Mouse (Mus musculus): ENCODE results near the gene Smtnl2. TPM values are rescaled to one million over a fixed set of nuclear protein-coding genes. Genes with fewer than 3 reads are reported as not detected.
A peak's percentile ranks its signal among the peaks of the same experiment; 100 is the strongest.

Smtnl2 gene
- polyA plus RNA-seq, 1 experiment from 2014 or later, result 191 TPM

DNA sequence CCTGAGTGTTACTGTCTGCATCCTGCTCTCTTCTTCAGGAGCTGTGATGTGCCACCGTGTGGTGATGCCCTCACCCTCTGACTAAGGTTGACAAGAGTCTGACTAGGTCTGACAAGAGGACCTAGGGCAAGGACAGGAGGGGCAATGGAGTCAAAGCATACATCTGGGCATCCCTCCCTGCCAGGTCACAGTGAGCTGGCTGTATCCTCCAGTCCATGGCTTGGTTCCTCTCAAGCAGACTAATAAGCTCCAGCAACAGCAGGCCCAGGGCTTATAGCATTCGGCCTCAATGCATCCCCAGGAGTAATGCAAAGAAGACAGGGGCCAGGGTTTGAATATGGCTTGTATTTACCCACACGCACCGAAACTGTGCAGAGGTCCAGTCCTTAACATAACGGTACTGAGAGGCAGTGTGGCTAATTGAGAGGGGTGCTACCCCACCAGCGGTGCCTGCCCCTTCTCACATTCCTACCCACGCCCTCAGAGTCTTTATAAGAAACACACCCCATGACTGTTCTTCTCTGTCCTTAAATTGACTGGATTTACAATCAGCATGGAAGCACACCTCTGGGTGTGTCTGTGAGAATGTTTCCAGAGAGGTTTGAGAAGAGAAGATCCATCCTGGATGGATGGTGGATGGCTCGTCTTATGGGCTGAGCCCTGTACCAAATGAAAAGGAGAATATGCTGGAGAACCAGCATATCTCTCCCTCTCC lies 13.5 kb downstream of the Smtnl2 start:
- H3K4me1 ChIP-seq (replicated peaks), result peaks cover 81% of the 10 kb centered on the region
- peak overlapping the region; percentile 69 for H3K27ac ChIP-seq (ENCODE audit: poor library complexity, severe bottlenecking)
- peak overlapping the region; percentile 33; the same call in 1 of the 2 replicates for H3K9ac ChIP-seq
- no peak overlapping the region for H3K4me2 ChIP-seq
- ATAC-seq (ENCODE audit: insufficient number of reproducible peaks, low FRiP score), result no peak
- no peaks in the 10 kb centered on the region for H3K9me3 ChIP-seq (replicated peaks)
- no peak overlapping the region for H3K4me3 ChIP-seq
- WGBS, result 79% methylated on average over 8 of the region's 8 CpGs
- peaks cover 83% of the 10 kb centered on the region for H3K36me3 ChIP-seq
- no peaks in the 10 kb centered on the region for H3K27me3 ChIP-seq (replicated peaks)

DNA sequence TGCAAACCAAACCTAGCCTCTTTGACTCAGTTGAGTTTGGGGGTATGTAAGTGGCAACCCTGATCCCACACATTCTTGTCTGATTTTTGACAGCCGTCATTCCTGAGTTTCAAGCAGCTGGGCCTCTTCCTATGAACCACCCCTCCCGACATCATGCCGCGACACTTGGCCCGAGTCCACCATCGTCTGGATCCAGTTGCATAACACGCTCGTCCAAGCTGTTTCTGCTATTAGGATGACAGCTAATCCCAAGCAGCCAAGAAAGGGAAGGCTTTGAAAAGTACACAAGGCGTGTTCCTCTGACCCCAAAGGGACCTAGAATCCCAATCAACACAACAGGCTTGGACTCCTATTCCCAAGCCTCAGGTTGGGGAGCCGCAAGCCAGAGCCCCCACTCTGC lies 14.4 kb downstream of the Smtnl2 start:
- Histone ChIP-seq H3K36me3 (peaks cover 79% of the 10 kb centered on the region), H3K27me3 (replicated peaks) (no peaks in the 10 kb centered on the region), H3K4me2 (no peak overlapping the region)

DNA sequence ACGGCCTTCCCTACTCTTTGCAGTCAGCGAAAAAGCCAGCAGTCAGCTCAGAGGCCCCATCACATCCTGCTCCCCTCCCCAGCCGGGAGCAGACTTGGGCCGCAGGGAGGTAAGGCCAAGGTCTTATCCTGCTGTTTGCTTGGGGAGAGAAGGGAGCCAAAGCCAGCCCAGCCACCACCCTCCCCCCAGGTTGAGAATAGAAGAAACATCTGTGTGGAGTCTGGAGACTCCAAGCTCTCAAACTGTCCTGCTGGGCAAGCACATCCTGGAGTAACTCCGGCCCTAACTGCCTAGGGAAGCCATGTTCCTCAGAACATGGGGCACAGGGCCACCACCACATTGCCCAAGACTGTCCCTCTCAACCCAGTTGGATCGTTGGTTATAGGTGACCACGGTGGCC lies 14.9 kb downstream of the Smtnl2 start:
- Histone ChIP-seq H3K9me3 (replicated peaks) (no peaks in the 10 kb centered on the region), H3K4me3 (no peak overlapping the region), H3K27ac (ENCODE audit: poor library complexity, severe bottlenecking) (peak overlapping the region; percentile 69), H3K36me3 (peaks cover 80% of the 10 kb centered on the region), H3K4me1 (replicated peaks) (peaks cover 68% of the 10 kb centered on the region), H3K27me3 (replicated peaks) (no peaks in the 10 kb centered on the region), H3K9ac (no peak overlapping the region), H3K4me2 (no peak overlapping the region)
- WGBS, result 41% methylated on average over 7 of the region's 7 CpGs
- ATAC-seq (ENCODE audit: insufficient number of reproducible peaks, low FRiP score), result peak; percentile 43

More for the DNA sequence above, 14.4 kb downstream of the Smtnl2 start:
- 0 out of 2 replicates have a peak, but pooled peaks have one; percentile 26 for ATAC-seq (ENCODE audit: insufficient number of reproducible peaks, low FRiP score)
- Histone ChIP-seq H3K9ac (no peak overlapping the region), H3K9me3 (replicated peaks) (no peaks in the 10 kb centered on the region), H3K27ac (ENCODE audit: poor library complexity, severe bottlenecking) (peak overlapping the region; percentile 69), H3K4me1 (replicated peaks) (peaks cover 72% of the 10 kb centered on the region), H3K4me3 (no peak overlapping the region)
- WGBS, result 26% methylated on average over 10 of the region's 10 CpGs

DNA sequence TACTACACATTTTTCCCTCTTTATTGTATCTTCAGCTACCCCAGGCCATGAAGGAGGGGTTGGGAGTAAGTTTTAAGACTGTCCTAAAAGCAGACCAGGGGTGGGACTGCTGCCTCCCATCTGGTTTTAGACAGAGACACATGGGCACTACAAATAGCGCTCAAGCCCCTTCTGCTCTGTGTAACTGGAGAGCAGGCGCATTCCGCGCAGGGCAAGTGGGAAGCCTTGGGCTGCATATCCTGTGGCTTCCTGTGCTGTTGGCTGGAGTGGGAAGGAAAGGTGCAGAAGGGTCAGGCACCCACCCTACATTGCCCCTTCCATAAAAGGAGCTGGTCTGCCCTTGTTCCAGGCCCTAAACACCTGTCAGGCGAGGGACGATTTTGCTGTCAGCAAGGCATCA lies 15.9 kb downstream of the Smtnl2 start:
- Histone ChIP-seq H3K4me1 (replicated peaks) (peaks cover 58% of the 10 kb centered on the region), H3K36me3 (peaks cover 80% of the 10 kb centered on the region)
- WGBS, result 39% methylated on average over 6 of the region's 6 CpGs

DNA sequence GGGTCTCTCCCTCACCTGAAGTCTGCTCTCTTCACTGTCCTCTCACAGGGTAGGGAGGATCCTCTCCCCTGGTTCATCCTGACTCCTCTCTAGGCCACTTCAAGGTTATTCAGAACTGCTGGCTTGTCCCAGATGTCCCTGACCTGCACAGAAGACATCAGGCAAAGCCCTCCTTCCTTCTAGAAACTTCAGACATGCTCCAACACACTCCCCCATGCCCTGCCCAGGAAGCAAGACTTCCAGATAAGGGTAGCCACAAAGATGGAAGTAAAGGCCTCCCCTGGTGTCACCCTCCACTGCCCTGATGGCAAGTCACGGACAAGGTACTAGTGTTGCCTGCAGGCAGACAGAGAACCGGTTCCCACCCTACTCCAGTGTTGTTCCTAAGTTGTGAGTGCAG lies 16.8 kb downstream of the Smtnl2 start:
- WGBS, result 59% methylated on average over 2 of the region's 2 CpGs
- 0 out of 2 replicates have a peak overlapping the region, but pooled peaks have one; percentile 8 for H3K9ac ChIP-seq

More for the DNA sequence above, 15.9 kb downstream of the Smtnl2 start:
- H3K9ac ChIP-seq, result no peak overlapping the region; the same call in 1 of the 2 replicates
- H3K9me3 ChIP-seq (replicated peaks), result no peaks in the 10 kb centered on the region
- H3K4me2 ChIP-seq, result no peak overlapping the region; the same call in 1 of the 2 replicates
- peak overlapping the region; percentile 69 for H3K27ac ChIP-seq (ENCODE audit: poor library complexity, severe bottlenecking)
- ATAC-seq (ENCODE audit: insufficient number of reproducible peaks, low FRiP score), result 0 out of 2 replicates have a peak, but pooled peaks have one; percentile 30
- H3K4me3 ChIP-seq, result no peak overlapping the region
- no peaks in the 10 kb centered on the region for H3K27me3 ChIP-seq (replicated peaks)

DNA sequence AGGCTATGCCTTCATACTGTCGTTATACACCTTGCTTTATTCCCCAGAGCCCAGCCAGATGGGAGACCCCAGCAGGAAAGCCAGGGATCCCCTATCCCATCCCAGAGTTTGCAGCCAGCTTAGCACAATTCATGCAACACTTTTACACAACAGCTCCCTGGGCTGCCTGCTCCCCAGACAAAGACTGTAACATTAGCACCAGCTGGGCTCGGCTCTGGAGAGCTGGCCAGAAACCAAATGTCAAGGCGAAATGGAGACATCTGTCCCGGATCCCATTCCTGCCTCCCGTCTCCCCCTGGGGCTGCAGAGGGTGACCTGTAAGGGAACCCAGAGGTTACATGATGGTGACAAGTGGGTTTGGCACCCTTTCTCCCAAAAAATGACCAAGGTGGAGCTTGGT lies 17.8 kb downstream of the Smtnl2 start:
- no peak overlapping the region for H3K27ac ChIP-seq (ENCODE audit: poor library complexity, severe bottlenecking)
- WGBS, result 66% methylated on average over 5 of the region's 5 CpGs
- no peak overlapping the region for H3K4me2 ChIP-seq
- no peak overlapping the region for H3K4me3 ChIP-seq
- H3K9me3 ChIP-seq (replicated peaks), result no peaks in the 10 kb centered on the region
- H3K27me3 ChIP-seq (replicated peaks), result no peaks in the 10 kb centered on the region
- ATAC-seq (ENCODE audit: insufficient number of reproducible peaks, low FRiP score), result no peak
- H3K9ac ChIP-seq, result no peak overlapping the region
- peaks cover 44% of the 10 kb centered on the region for H3K4me1 ChIP-seq (replicated peaks)
- H3K36me3 ChIP-seq, result peaks cover 78% of the 10 kb centered on the region

More for the DNA sequence above, 16.8 kb downstream of the Smtnl2 start:
- Histone ChIP-seq H3K9me3 (replicated peaks) (no peaks in the 10 kb centered on the region), H3K36me3 (peaks cover 79% of the 10 kb centered on the region), H3K4me3 (no peak overlapping the region), H3K4me1 (replicated peaks) (peaks cover 53% of the 10 kb centered on the region), H3K27ac (ENCODE audit: poor library complexity, severe bottlenecking) (0 out of 2 replicates have a peak overlapping the region, but pooled peaks have one; percentile 6), H3K27me3 (replicated peaks) (no peaks in the 10 kb centered on the region), H3K4me2 (no peak overlapping the region)
- ATAC-seq (ENCODE audit: insufficient number of reproducible peaks, low FRiP score), result no peak

DNA sequence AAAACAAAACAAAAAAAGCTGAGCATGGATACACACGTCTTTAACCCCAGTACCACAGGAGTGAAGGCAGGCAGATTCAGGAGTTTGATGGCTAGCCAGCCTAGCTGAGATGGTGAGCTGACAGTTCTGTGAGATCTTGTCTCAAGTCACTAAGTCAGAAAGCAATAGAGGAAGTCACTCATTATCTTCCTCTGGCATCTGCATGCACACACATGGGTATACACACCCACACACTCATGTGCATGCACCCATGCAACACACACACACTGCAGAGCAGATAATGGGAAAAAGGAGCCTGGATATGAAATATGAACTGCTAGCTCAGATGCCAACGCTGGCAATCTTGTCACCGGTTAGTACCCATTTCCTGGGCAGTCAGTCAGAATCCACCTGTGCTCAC lies 18.3 kb downstream of the Smtnl2 start:
- Histone ChIP-seq H3K27ac (ENCODE audit: poor library complexity, severe bottlenecking) (no peak overlapping the region), H3K4me2 (no peak overlapping the region), H3K4me3 (no peak overlapping the region), H3K27me3 (replicated peaks) (no peaks in the 10 kb centered on the region), H3K4me1 (replicated peaks) (peaks cover 40% of the 10 kb centered on the region), H3K9ac (no peak overlapping the region), H3K9me3 (replicated peaks) (no peaks in the 10 kb centered on the region), H3K36me3 (peaks cover 79% of the 10 kb centered on the region)
- no peak for ATAC-seq (ENCODE audit: insufficient number of reproducible peaks, low FRiP score)
- 88% methylated on average over 3 of the region's 3 CpGs for WGBS

DNA sequence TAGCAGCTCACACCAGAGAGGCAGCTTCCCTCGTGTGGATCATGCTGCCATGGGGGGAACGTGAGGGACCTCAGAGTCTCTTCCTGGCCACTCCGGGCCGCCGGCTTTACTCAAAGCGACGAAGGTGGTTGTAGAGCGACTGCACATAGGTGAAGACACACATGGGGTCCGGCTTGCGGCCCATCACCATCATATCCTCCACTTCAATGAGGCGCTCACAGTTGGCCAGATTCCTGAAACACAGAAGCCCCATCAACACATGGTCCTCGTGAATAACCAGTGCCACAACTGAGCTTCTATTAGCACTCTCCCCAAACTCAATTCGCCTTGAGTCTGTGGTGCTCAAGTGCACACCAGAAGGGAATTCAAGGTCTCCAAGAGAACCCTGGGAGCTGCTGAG lies 20.3 kb downstream of the Smtnl2 start:
- H3K4me1 ChIP-seq (replicated peaks), result peaks cover 19% of the 10 kb centered on the region
- no peak for ATAC-seq (ENCODE audit: insufficient number of reproducible peaks, low FRiP score)
- H3K9ac ChIP-seq, result no peak overlapping the region
- no peak overlapping the region for H3K27ac ChIP-seq (ENCODE audit: poor library complexity, severe bottlenecking)
- no peaks in the 10 kb centered on the region for H3K27me3 ChIP-seq (replicated peaks)
- no peak overlapping the region for H3K4me3 ChIP-seq
- whole genome bisulfite sequencing, result 91% methylated on average over 13 of the region's 13 CpGs
- no peak overlapping the region for H3K4me2 ChIP-seq
- peaks cover 86% of the 10 kb centered on the region for H3K36me3 ChIP-seq
- H3K9me3 ChIP-seq (replicated peaks), result 0 out of 2 replicates have a peak, but pooled peaks cover 4% of the 10 kb centered on the region

DNA sequence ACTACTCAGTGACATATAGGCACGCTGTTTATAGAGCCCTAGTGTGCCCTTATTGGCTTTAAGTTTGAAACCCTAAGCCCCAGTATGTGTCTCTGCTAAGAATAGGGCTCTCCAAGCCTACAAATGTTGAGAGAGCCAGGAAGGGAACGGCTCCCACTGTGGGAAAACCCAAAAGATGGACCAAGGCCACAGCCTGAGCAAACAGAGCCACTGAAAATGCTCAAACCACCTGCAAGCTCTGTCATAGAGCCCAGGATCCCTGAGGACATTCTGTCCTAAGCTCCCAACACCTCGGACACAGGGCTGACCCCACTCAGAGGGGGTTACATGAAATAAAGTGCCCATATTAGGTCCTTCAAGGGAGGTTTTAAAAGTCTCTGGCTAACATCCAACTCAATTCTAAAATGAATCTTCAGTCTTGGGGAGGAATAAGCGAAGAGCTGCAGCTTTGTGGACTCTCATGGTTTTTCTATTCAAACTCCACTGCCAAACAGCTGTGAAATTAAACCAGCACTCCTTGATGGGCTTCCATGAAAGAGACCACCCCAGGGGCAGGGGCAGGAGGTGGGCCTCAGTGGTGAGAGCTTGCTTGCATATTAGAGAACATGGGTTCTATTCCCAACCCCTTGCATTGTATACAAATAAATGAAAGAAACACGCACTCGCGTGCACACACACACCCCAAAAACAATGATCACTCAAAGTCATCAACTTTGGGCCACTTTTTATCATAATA lies 21.9 kb downstream of the Smtnl2 start:
- Histone ChIP-seq H3K36me3 (peaks cover 72% of the 10 kb centered on the region), H3K27me3 (replicated peaks) (no peaks in the 10 kb centered on the region), H3K4me1 (replicated peaks) (peaks cover 3% of the 10 kb centered on the region), H3K9ac (no peak overlapping the region), H3K4me2 (no peak overlapping the region), H3K4me3 (no peak overlapping the region), H3K9me3 (replicated peaks) (0 out of 2 replicates have a peak, but pooled peaks cover 4% of the 10 kb centered on the region), H3K27ac (ENCODE audit: poor library complexity, severe bottlenecking) (no peak overlapping the region)
- ATAC-seq (ENCODE audit: insufficient number of reproducible peaks, low FRiP score), result no peak
- WGBS, result 88% methylated on average over 7 of the region's 7 CpGs

DNA sequence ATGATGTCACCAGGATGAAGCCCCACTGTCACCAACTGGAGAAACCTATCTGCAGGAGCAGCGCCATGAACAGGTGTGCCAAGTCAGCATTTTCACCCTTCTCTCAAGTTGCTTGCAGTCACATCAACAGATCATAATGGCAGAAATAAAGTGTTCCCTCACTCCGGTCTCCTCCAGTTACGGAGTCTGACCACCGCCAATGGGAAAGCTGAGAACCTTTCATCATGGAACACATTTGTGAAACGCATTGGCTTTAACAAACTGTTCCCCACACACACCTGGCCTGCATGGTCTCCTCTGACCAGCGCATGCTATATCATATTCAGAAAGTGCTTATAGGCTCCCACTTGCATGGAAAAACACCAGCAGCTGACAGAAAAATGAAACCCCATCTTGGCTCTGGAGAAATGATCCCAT lies 23.4 kb downstream of the Smtnl2 start:
- WGBS, result 93% methylated on average over 6 of the region's 6 CpGs
- Histone ChIP-seq H3K4me2 (no peak overlapping the region), H3K9ac (no peak overlapping the region), H3K27ac (ENCODE audit: poor library complexity, severe bottlenecking) (no peak overlapping the region), H3K9me3 (replicated peaks) (0 out of 2 replicates have a peak, but pooled peaks cover 4% of the 10 kb centered on the region), H3K36me3 (peaks cover 58% of the 10 kb centered on the region), H3K27me3 (replicated peaks) (no peaks in the 10 kb centered on the region), H3K4me1 (replicated peaks) (no peaks in the 10 kb centered on the region), H3K4me3 (no peak overlapping the region)
- ATAC-seq (ENCODE audit: insufficient number of reproducible peaks, low FRiP score), result no peak

DNA sequence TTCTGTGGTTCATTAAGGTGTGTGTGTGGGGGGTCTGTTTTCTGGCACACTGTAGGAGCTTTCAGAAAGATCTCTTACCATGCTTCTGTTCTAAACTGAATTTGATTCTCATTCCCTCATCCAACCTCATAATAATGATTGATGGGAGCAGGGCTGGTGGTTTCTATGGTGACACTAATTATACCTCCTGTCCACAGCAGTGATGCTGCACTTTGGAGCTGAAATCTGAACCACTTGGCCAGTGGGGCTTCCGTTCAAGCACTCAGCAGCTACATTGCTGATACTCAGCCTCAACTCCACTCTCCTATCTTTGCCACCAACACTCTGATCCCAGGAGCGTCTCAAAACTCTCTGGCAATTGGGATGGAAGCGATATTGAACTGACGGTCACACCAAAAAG lies 32.2 kb downstream of the Smtnl2 start:
- no peak for ATAC-seq (ENCODE audit: insufficient number of reproducible peaks, low FRiP score)
- H3K9ac ChIP-seq, result no peak overlapping the region
- H3K9me3 ChIP-seq (replicated peaks), result 0 out of 2 replicates have a peak, but pooled peaks cover under 1% of the 10 kb centered on the region
- H3K4me3 ChIP-seq, result no peak overlapping the region
- WGBS, result 66% methylated on average over 4 of the region's 4 CpGs
- H3K27me3 ChIP-seq (replicated peaks), result no peaks in the 10 kb centered on the region
- H3K27ac ChIP-seq (ENCODE audit: poor library complexity, severe bottlenecking), result no peak overlapping the region
- 0 out of 2 replicates have a peak, but pooled peaks cover 3% of the 10 kb centered on the region for H3K4me1 ChIP-seq (replicated peaks)
- no peak overlapping the region for H3K4me2 ChIP-seq
- H3K36me3 ChIP-seq, result no peaks in the 10 kb centered on the region
